Mouse (Mus musculus) T-helper 2 cell (primary cell): ENCODE data around the gene Zdhhc7.

Experiments
- in situ Hi-C: fragments of 300-600 bp; cut with MboI, MseI; formaldehyde crosslinking; loops from one replicate; pipeline ENCODE4 v1.15.1; 2025; ENCODE audit warnings: high pct_unique_total_duplicates

The Zdhhc7 gene

GRCm38 (mm10) chr8:120116600-120116999 lies 15.3 kb upstream of the Zdhhc7 start:
- in situ Hi-C loops, result loop anchor here (10.0 kb wide), 2 partner anchors 562 to 1468 kb away; partner anchors contain the start of gene Mbtps1

- in situ Hi-C loops, result loop anchor here (10.0 kb wide), 2 partner anchors 560 to 1470 kb away; partner anchors contain the start of gene Mbtps1
These were observed 13.1 kb upstream of the Zdhhc7 start for GRCm38 (mm10) chr8:120114315-120114841.

GRCm38 (mm10) chr8:120113758-120114255 lies 12.5 kb upstream of the Zdhhc7 start, which contains the start of gene 6430548M08Rik:
TSS of gene 6430548M08Rik (plus strand) at chr8:120114152.
- in situ Hi-C loops, result loop anchor here (10.0 kb wide), 2 partner anchors 559 to 1471 kb away; partner anchors contain the start of gene Mbtps1

- in situ Hi-C loops, result loop anchor here (10.0 kb wide), 2 partner anchors 559 to 1471 kb away; partner anchors contain the start of gene Mbtps1
These were observed 12.0 kb upstream of the Zdhhc7 start for GRCm38 (mm10) chr8:120113306-120113705.

GRCm38 (mm10) chr8:120112535-120112934 lies 11.3 kb upstream of the Zdhhc7 start:
- in situ Hi-C loops, result loop anchor here (10.0 kb wide), 2 partner anchors 558 to 1472 kb away; partner anchors contain the start of gene Mbtps1

- in situ Hi-C loops, result loop anchor here (10.0 kb wide), 2 partner anchors 557 to 1473 kb away; partner anchors contain the start of gene Mbtps1
These were observed 10.1 kb upstream of the Zdhhc7 start for GRCm38 (mm10) chr8:120111382-120111781.

GRCm38 (mm10) chr8:120110966-120111365 lies 9.7 kb upstream of the Zdhhc7 start:
- in situ Hi-C loops, result loop anchor here (10.0 kb wide), 2 partner anchors 556 to 1474 kb away; partner anchors contain the start of gene Mbtps1

GRCm38 (mm10) chr8:120109149-120109548 lies 7.9 kb upstream of the Zdhhc7 start:
- in situ Hi-C loops, result no loop called here

- in situ Hi-C loops, result no loop called here
These were observed 3.5 kb upstream of the Zdhhc7 start for GRCm38 (mm10) chr8:120104721-120105272.

- in situ Hi-C loops, result no loop called here
These were observed 2.6 kb upstream of the Zdhhc7 start for GRCm38 (mm10) chr8:120103916-120104315.

GRCm38 (mm10) chr8:120100388-120101067 lies 754 bp downstream of the Zdhhc7 start:
- in situ Hi-C loops, result no loop called here

- in situ Hi-C loops, result no loop called here
These were observed 4.8 kb downstream of the Zdhhc7 start for GRCm38 (mm10) chr8:120096486-120096885.

- in situ Hi-C loops, result no loop called here
These were observed 6.5 kb downstream of the Zdhhc7 start for GRCm38 (mm10) chr8:120094801-120095200.

- in situ Hi-C loops, result no loop called here
These were observed 8.2 kb downstream of the Zdhhc7 start for GRCm38 (mm10) chr8:120093103-120093502.

- in situ Hi-C loops, result no loop called here
These were observed 10.2 kb downstream of the Zdhhc7 start for GRCm38 (mm10) chr8:120091032-120091431.

GRCm38 (mm10) chr8:120089511-120089910 lies 11.8 kb downstream of the Zdhhc7 start:
- in situ Hi-C loops, result no loop called here

GRCm38 (mm10) chr8:120084783-120085182 lies 16.5 kb downstream of the Zdhhc7 start:
- in situ Hi-C loops, result no loop called here

- in situ Hi-C loops, result no loop called here
These were observed 18.0 kb downstream of the Zdhhc7 start for GRCm38 (mm10) chr8:120083261-120083660.

GRCm38 (mm10) chr8:120079361-120079760 lies 21.9 kb downstream of the Zdhhc7 start:
- in situ Hi-C loops, result loop anchor here (5.0 kb wide), 2 partner anchors 72 to 112 kb away; no protein-coding TSS in a partner anchor

GRCm38 (mm10) chr8:120078080-120078479 lies 23.2 kb downstream of the Zdhhc7 start:
- in situ Hi-C loops, result loop anchor here (5.0 kb wide), 2 partner anchors 71 to 111 kb away; no protein-coding TSS in a partner anchor

GRCm38 (mm10) chr8:120075347-120075746 lies 25.9 kb downstream of the Zdhhc7 start:
- in situ Hi-C loops, result loop anchor here (5.0 kb wide), 2 partner anchors 68 to 108 kb away; no protein-coding TSS in a partner anchor

- in situ Hi-C loops, result loop anchor here (5.0 kb wide), 1 partner anchor 127 kb away; no protein-coding TSS in a partner anchor
These were observed 26.8 kb downstream of the Zdhhc7 start for GRCm38 (mm10) chr8:120074516-120074915.
